Mouse (Mus musculus) cerebellum, postnatal 25 days (tissue): ENCODE measurements around the gene Anxa9.

Source experiments
- DNase-seq, 2 experiments: peaks; one replicate each; pipeline ENCODE4 v3.0.0; 2021; ENCODE audit warnings: mixed read lengths in 2 of 2

The Anxa9 gene

GRCm38 (mm10) chr3:95313476-95313875 is 6.5 kb upstream of the Anxa9 start:
- DNase-seq = peak in 1 of 2 experiments; percentile 2

- peak in 1 of 2 experiments; percentile 2 for DNase-seq
Measured at GRCm38 (mm10) chr3:95312623-95313022, 5.6 kb upstream of the Anxa9 start.

- peak; percentile 76 to 82 for DNase-seq
Measured at GRCm38 (mm10) chr3:95310968-95311882, 4.2 kb upstream of the Anxa9 start.

GRCm38 (mm10) chr3:95310496-95310895 is 3.5 kb upstream of the Anxa9 start:
- DNase-seq = peak in 1 of 2 experiments; percentile 0

GRCm38 (mm10) chr3:95306244-95306643 is 732 bp downstream of the Anxa9 start:
- no peak for DNase-seq

- DNase-seq = no peak
Measured at GRCm38 (mm10) chr3:95301204-95301796, 5.7 kb downstream of the Anxa9 start.

GRCm38 (mm10) chr3:95298018-95298417 is 9.0 kb downstream of the Anxa9 start:
- no peak for DNase-seq

- DNase-seq = peak; percentile 57 to 68
Measured at GRCm38 (mm10) chr3:95296103-95296469, 10.9 kb downstream of the Anxa9 start.

- DNase-seq = no peak
Measured at GRCm38 (mm10) chr3:95295321-95296102, 11.5 kb downstream of the Anxa9 start.

- DNase-seq = no peak
Measured at GRCm38 (mm10) chr3:95294718-95295117, 12.3 kb downstream of the Anxa9 start.

GRCm38 (mm10) chr3:95294316-95294715 is 12.7 kb downstream of the Anxa9 start:
- DNase-seq = no peak

- DNase-seq = no peak
Measured at GRCm38 (mm10) chr3:95293537-95293936, 13.4 kb downstream of the Anxa9 start.

GRCm38 (mm10) chr3:95292899-95293298 is 14.1 kb downstream of the Anxa9 start:
- no peak for DNase-seq

GRCm38 (mm10) chr3:95291041-95291440 is 15.9 kb downstream of the Anxa9 start:
- no peak for DNase-seq

GRCm38 (mm10) chr3:95290156-95290555 is 16.8 kb downstream of the Anxa9 start:
- DNase-seq = no peak

- peak; percentile 88 for DNase-seq
Measured at GRCm38 (mm10) chr3:95289419-95289818, 17.6 kb downstream of the Anxa9 start.

GRCm38 (mm10) chr3:95287541-95287940 is 19.4 kb downstream of the Anxa9 start:
- no peak for DNase-seq

- no peak for DNase-seq
Measured at GRCm38 (mm10) chr3:95286510-95286909, 20.5 kb downstream of the Anxa9 start.

GRCm38 (mm10) chr3:95286011-95286410 is 21.0 kb downstream of the Anxa9 start:
- no peak for DNase-seq

- no peak for DNase-seq
Measured at GRCm38 (mm10) chr3:95285390-95285789, 21.6 kb downstream of the Anxa9 start.

- no peak for DNase-seq
Measured at GRCm38 (mm10) chr3:95284501-95285281, 22.3 kb downstream of the Anxa9 start.

GRCm38 (mm10) chr3:95284062-95284461 is 22.9 kb downstream of the Anxa9 start:
- DNase-seq = no peak

- no peak for DNase-seq
Measured at GRCm38 (mm10) chr3:95283589-95283941, 23.4 kb downstream of the Anxa9 start.
